Mouse (Mus musculus): ENCODE measurements at regions not wholly inside any gene's neighbourhood (a gene's known extent, or its start where the extent isn't known, plus 50 kb on each side); places are given as distances from the start of the nearest gene placed in this dataset.

- no peak for TF ChIP-seq TAL1 (conservative IDR thresholded peaks at IDR 0.05; ENCODE audit: low read depth, low read length)
- no peak for TF ChIP-seq POLR2AphosphoS5 (IDR thresholded peaks at IDR 0.05; ENCODE audit: insufficient replicate concordance, low read depth, low read length)
- TF ChIP-seq GATA2 (IDR thresholded peaks at IDR 0.05; ENCODE audit: borderline replicate concordance, low read depth, low read length) = no peak
- no peak for TF ChIP-seq CTCF (IDR thresholded peaks at IDR 0.05; ENCODE audit: low read depth, low read length)
- TF ChIP-seq GATA1 (IDR thresholded peaks at IDR 0.05; ENCODE audit: borderline replicate concordance, low read length) = no peak
- Histone ChIP-seq H3K27me3 (ENCODE audit: insufficient read depth, low read length) (no peaks in the 10 kb centered on the region), H3K4me1 (ENCODE audit: insufficient read depth, low read depth, low read length) (no peaks in the 10 kb centered on the region), H3K9me3 (replicated peaks) (no peaks in the 10 kb centered on the region), H3K4me3 (ENCODE audit: low read depth, low read length) (no peak overlapping the region), H3K36me3 (replicated peaks) (no peaks in the 10 kb centered on the region)
- ATAC-seq (ENCODE audit: extremely low read depth, insufficient number of reproducible peaks, low FRiP score, poor library complexity, severe bottlenecking) (no peak), DNase-seq (ENCODE audit: low spot score) (no peak)
These were observed 77.4 kb upstream of the Tusc1 start for GRCm38 (mm10) chr4:93412695-93413094.

GRCm38 (mm10) chr4:93406876-93407275 is 71.6 kb upstream of the Tusc1 start:
- DNase-seq (ENCODE audit: low spot score) = no peak
- no peak for ATAC-seq (ENCODE audit: extremely low read depth, insufficient number of reproducible peaks, low FRiP score, poor library complexity, severe bottlenecking)
- TF ChIP-seq TAL1 (conservative IDR thresholded peaks at IDR 0.05; ENCODE audit: low read depth, low read length) (no peak), GATA2 (IDR thresholded peaks at IDR 0.05; ENCODE audit: borderline replicate concordance, low read depth, low read length) (no peak), GATA1 (IDR thresholded peaks at IDR 0.05; ENCODE audit: borderline replicate concordance, low read length) (no peak), CTCF (IDR thresholded peaks at IDR 0.05; ENCODE audit: low read depth, low read length) (no peak)
- H3K4me1 ChIP-seq (ENCODE audit: insufficient read depth, low read depth, low read length) = peaks cover 2% of the 10 kb centered on the region; the same call in 1 of the 2 replicates
- H3K4me3 ChIP-seq (ENCODE audit: low read depth, low read length) = no peak overlapping the region
- H3K36me3 ChIP-seq (replicated peaks) = no peaks in the 10 kb centered on the region
- H3K9me3 ChIP-seq (replicated peaks) = peaks cover 3% of the 10 kb centered on the region; the same call in 1 of the 2 replicates
- H3K27me3 ChIP-seq (ENCODE audit: insufficient read depth, low read length) = no peaks in the 10 kb centered on the region

DNA sequence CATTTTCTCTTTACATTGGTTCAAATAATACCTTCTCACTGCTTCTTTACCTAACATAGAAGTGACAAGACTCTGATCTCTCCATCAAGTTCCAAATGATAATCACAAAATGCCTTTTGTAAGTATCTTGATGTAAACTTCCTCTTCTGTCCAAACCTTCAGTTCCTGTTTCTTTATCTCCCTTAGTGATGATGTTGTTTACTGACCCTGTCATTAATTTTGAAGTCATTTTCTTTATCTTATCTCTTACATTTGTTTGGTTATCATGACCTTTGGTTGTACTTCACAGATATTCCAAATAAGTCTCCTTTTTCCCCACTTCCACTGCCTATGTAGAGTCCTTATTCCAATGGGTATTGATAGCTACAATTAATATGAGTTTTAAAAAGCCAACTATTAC is 65.3 kb upstream of the Tusc1 start:
- ATAC-seq (ENCODE audit: extremely low read depth, insufficient number of reproducible peaks, low FRiP score, poor library complexity, severe bottlenecking) = peak; percentile 89

More for the DNA sequence above, 65.3 kb upstream of the Tusc1 start:
- Histone ChIP-seq H3K36me3 (replicated peaks) (no peaks in the 10 kb centered on the region), H3K9me3 (replicated peaks) (peaks cover 3% of the 10 kb centered on the region; the same call in 1 of the 2 replicates), H3K27me3 (ENCODE audit: insufficient read depth, low read length) (no peaks in the 10 kb centered on the region), H3K4me3 (ENCODE audit: low read depth, low read length) (no peak overlapping the region), H3K4me1 (ENCODE audit: insufficient read depth, low read depth, low read length) (peaks cover 17% of the 10 kb centered on the region)
- peak; percentile 10 for DNase-seq (ENCODE audit: low spot score)
- TF ChIP-seq GATA2 (IDR thresholded peaks at IDR 0.05; ENCODE audit: borderline replicate concordance, low read depth, low read length) = no peak
- no peak for TF ChIP-seq CTCF (IDR thresholded peaks at IDR 0.05; ENCODE audit: low read depth, low read length)
- TF ChIP-seq GATA1 (IDR thresholded peaks at IDR 0.05; ENCODE audit: borderline replicate concordance, low read length) = no peak
- no peak for TF ChIP-seq POLR2AphosphoS5 (IDR thresholded peaks at IDR 0.05; ENCODE audit: insufficient replicate concordance, low read depth, low read length)
- TF ChIP-seq TAL1 (conservative IDR thresholded peaks at IDR 0.05; ENCODE audit: low read depth, low read length) = no peak; the same call in 1 of the 2 replicates
